ENCODE assay signal across 8 mouse cellular contexts in genomic region chr10:78464792-78465207, GRCm38 (mm10). TPM values are rescaled to one million over a fixed set of nuclear protein-coding genes. Genes with fewer than 3 reads are reported as not detected.
DNase-seq lines count a peak whose midpoint lies in the region; ATAC-seq lines count a peak whose summit lies in the region.

Gene Pdxk, minus strand, starts transcription at chr10:78464975.

- H3K27me3 ChIP-seq in forebrain, embryonic 11.5 days (ENCODE audit: control insufficient read depth, insufficient read depth, low read length), result no peaks in the 10 kb centered on the region
- H3K27me3 ChIP-seq in heart, embryonic 16.5 days (ENCODE audit: control insufficient read depth, insufficient read depth, low read length), result no peaks in the 10 kb centered on the region
- no peaks in the 10 kb centered on the region for H3K27me3 ChIP-seq in liver, embryonic 15.5 days
- H3K27me3 ChIP-seq in neural tube, embryonic 12.5 days (replicated peaks), result peaks cover 3% of the 10 kb centered on the region; the same call in 1 of the 2 replicates

- H3K9ac ChIP-seq in forebrain, embryonic 11.5 days (ENCODE audit: low read length), result peak within 1 kb of the TSS; percentile 67
- peak within 1 kb of the TSS; percentile 82 for H3K9ac ChIP-seq in heart, embryonic 16.5 days (ENCODE audit: low read length)
- peak within 1 kb of the TSS; percentile 55 for H3K9ac ChIP-seq in liver, embryonic 15.5 days
- H3K9ac ChIP-seq in neural tube, embryonic 12.5 days, result peak within 1 kb of the TSS; percentile 59

- H3K4me2 ChIP-seq in forebrain, embryonic 11.5 days (ENCODE audit: low read depth, low read length, severe bottlenecking), result peak within 1 kb of the TSS; percentile 99
- H3K4me2 ChIP-seq in heart, embryonic 16.5 days (ENCODE audit: low read depth, low read length), result peak within 1 kb of the TSS; percentile 95
- H3K4me2 ChIP-seq in liver, embryonic 15.5 days, result peak within 1 kb of the TSS; percentile 89
- peak within 1 kb of the TSS; percentile 99 for H3K4me2 ChIP-seq in neural tube, embryonic 12.5 days (replicated peaks)

- no peaks in the 10 kb centered on the region for H3K36me3 ChIP-seq in forebrain, embryonic 11.5 days (ENCODE audit: control insufficient read depth, insufficient read depth, low read length)
- no peaks in the 10 kb centered on the region for H3K36me3 ChIP-seq in heart, embryonic 16.5 days (ENCODE audit: control insufficient read depth, insufficient read depth)
- no peaks in the 10 kb centered on the region for H3K36me3 ChIP-seq in liver, embryonic 15.5 days (replicated peaks)
- H3K36me3 ChIP-seq in neural tube, embryonic 12.5 days, result no peaks in the 10 kb centered on the region

- H3K4me1 ChIP-seq in forebrain, embryonic 11.5 days (replicated peaks; ENCODE audit: control insufficient read depth, insufficient read depth, low read length), result peaks cover 2% of the 10 kb centered on the region; the same call in 1 of the 2 replicates
- H3K4me1 ChIP-seq in heart, embryonic 16.5 days (ENCODE audit: control insufficient read depth, insufficient read depth, low read length), result peaks cover 12% of the 10 kb centered on the region
- peaks cover 40% of the 10 kb centered on the region for H3K4me1 ChIP-seq in liver, embryonic 15.5 days (replicated peaks)
- H3K4me1 ChIP-seq in neural tube, embryonic 12.5 days, result peaks cover 12% of the 10 kb centered on the region

- DNase-seq in CD8-positive naive resting alpha-beta T cell, adult 2 months (ENCODE audit: low read depth in 2 of 2, low spot score in 2 of 2), result peak; percentile 88 to 90
- peak; percentile 91 for DNase-seq in c-Kit-positive CD71-negative TER-119-negative erythroid progenitor cells, embryonic 14.5 days (ENCODE audit: low read depth)
- DNase-seq in forebrain, embryonic 11.5 days (ENCODE audit: low spot score), result peak; percentile 95
- peak; percentile 97 to 98 for DNase-seq in kidney, postnatal 36 days
- peak; percentile 93 for DNase-seq in telencephalon, adult 2 months (ENCODE audit: low read depth, low spot score)

- H3K9me3 ChIP-seq in forebrain, embryonic 11.5 days (ENCODE audit: control insufficient read depth, low read length), result no peaks in the 10 kb centered on the region
- H3K9me3 ChIP-seq in heart, embryonic 16.5 days (replicated peaks; ENCODE audit: control insufficient read depth, low read length), result no peaks in the 10 kb centered on the region
- H3K9me3 ChIP-seq in liver, embryonic 15.5 days (replicated peaks), result no peaks in the 10 kb centered on the region
- no peaks in the 10 kb centered on the region for H3K9me3 ChIP-seq in neural tube, embryonic 12.5 days

- H3K27ac ChIP-seq in forebrain, embryonic 11.5 days (ENCODE audit: low read depth, low read length), result no peak within 1 kb of the TSS
- H3K27ac ChIP-seq in heart, embryonic 16.5 days (ENCODE audit: low read length), result peak within 1 kb of the TSS; percentile 44
- peak within 1 kb of the TSS; percentile 61 for H3K27ac ChIP-seq in liver, embryonic 15.5 days (replicated peaks)
- H3K27ac ChIP-seq in neural tube, embryonic 12.5 days, result no peak within 1 kb of the TSS

- peak; percentile 93 for ATAC-seq in forebrain, embryonic 11.5 days (replicated peaks; ENCODE audit: low FRiP score)
- peak; percentile 94 for ATAC-seq in heart, embryonic 16.5 days (replicated peaks; ENCODE audit: extremely low read depth, insufficient read depth, low FRiP score)
- ATAC-seq in liver, embryonic 15.5 days (ENCODE audit: insufficient read depth), result peak; percentile 85
- peak; percentile 93 for ATAC-seq in neural tube, embryonic 12.5 days (ENCODE audit: low FRiP score, low read depth)

- 1% methylated on average over 31 of the region's 35 CpGs for WGBS in forebrain, embryonic 11.5 days
- under 1% methylated on average over 35 of the region's 35 CpGs for WGBS in heart, embryonic 16.5 days
- under 1% methylated on average over 35 of the region's 35 CpGs for WGBS in liver, embryonic 15.5 days (ENCODE audit: insufficient replicate concordance)
- WGBS in neural tube, embryonic 12.5 days, result under 1% methylated on average over 35 of the region's 35 CpGs

- peak within 1 kb of the TSS; percentile 62 for H3K4me3 ChIP-seq in forebrain, embryonic 11.5 days (ENCODE audit: low read depth, low read length)
- H3K4me3 ChIP-seq in heart, embryonic 16.5 days (ENCODE audit: low read length), result peak within 1 kb of the TSS; percentile 72
- H3K4me3 ChIP-seq in liver, embryonic 15.5 days (replicated peaks), result peak within 1 kb of the TSS; percentile 66
- peak within 1 kb of the TSS; percentile 61 for H3K4me3 ChIP-seq in neural tube, embryonic 12.5 days

RNA-seq across cellular contexts. Expression of gene Pdxk, which starts in this region (rescaled TPM):
- polyA plus RNA-seq in forebrain, embryonic 11.5 days (2014; fragmentation: Nextera tagmentation; extraction: Ambion mirVana), result 8.0 and 9.2 TPM in 2 replicates
- polyA plus RNA-seq in heart, embryonic 16.5 days (2015; fragmentation: Nextera tagmentation; extraction: Ambion mirVana), result 7.8 and 8.8 TPM in 2 replicates
- 5.9 and 6.0 TPM in 2 replicates for polyA plus RNA-seq in liver, embryonic 15.5 days (2015; fragmentation: Nextera tagmentation; extraction: Ambion mirVana)
- 9.0 and 9.4 TPM in 2 replicates for polyA plus RNA-seq in neural tube, embryonic 12.5 days (2016; fragmentation: Nextera tagmentation; extraction: Ambion mirVana)

Comparison
In these comparisons a context has a peak if more than half of its experiments do, and no peak if none do; other contexts are left out.
1. H3K27ac ChIP-seq: peak in heart, embryonic 16.5 days (single experiment) and liver, embryonic 15.5 days (single experiment); none in forebrain, embryonic 11.5 days (single experiment) and neural tube, embryonic 12.5 days (single experiment).
2. Peak in every context shown above with its lines, with median percentiles within 50 percentile points of each other: DNase-seq, ATAC-seq, H3K4me2 ChIP-seq, H3K4me3 ChIP-seq and H3K9ac ChIP-seq.